Mouse (Mus musculus): Measurements from ENCODE around the gene Dcaf17.

The Dcaf17 gene

GRCm38 (mm10) chr2:71046151-71046550, 9.0 kb upstream of the Dcaf17 start:
- in situ Hi-C loops (cut with MboI; ENCODE audit: low pct_unique_long_range_greater_than_20kb in 1 of 2, low sequenced_read_pairs in 2 of 2, unreplicated experiment in 1 of 2) = loop anchor here (10.0 to 25.0 kb wide), 2 partner anchors 341 to 359 kb away; no protein-coding TSS in a partner anchor

GRCm38 (mm10) chr2:71046751-71047320, 8.3 kb upstream of the Dcaf17 start:
- in situ Hi-C loops (cut with MboI; ENCODE audit: low pct_unique_long_range_greater_than_20kb in 1 of 2, low sequenced_read_pairs in 2 of 2, unreplicated experiment in 1 of 2) = loop anchor here (10.0 to 25.0 kb wide), 2 partner anchors 342 to 360 kb away; no protein-coding TSS in a partner anchor

- in situ Hi-C loops (cut with MboI; ENCODE audit: low pct_unique_long_range_greater_than_20kb in 1 of 2, low sequenced_read_pairs in 2 of 2, unreplicated experiment in 1 of 2) = loop anchor here (10.0 to 25.0 kb wide), 2 partner anchors 344 to 362 kb away; no protein-coding TSS in a partner anchor
These were observed 6.2 kb upstream of the Dcaf17 start for GRCm38 (mm10) chr2:71048896-71049295.

- in situ Hi-C loops (cut with MboI; ENCODE audit: low pct_unique_long_range_greater_than_20kb in 1 of 2, low sequenced_read_pairs in 2 of 2, unreplicated experiment in 1 of 2) = no loop called here
These were observed 4.6 kb upstream of the Dcaf17 start for GRCm38 (mm10) chr2:71050511-71050910.

- in situ Hi-C loops (cut with MboI; ENCODE audit: low pct_unique_long_range_greater_than_20kb in 1 of 2, low sequenced_read_pairs in 2 of 2, unreplicated experiment in 1 of 2) = no loop called here
These were observed 412 bp upstream of the Dcaf17 start for GRCm38 (mm10) chr2:71054716-71055115.

GRCm38 (mm10) chr2:71056115-71056835, 1.1 kb downstream of the Dcaf17 start:
- in situ Hi-C loops (cut with MboI; ENCODE audit: low pct_unique_long_range_greater_than_20kb in 1 of 2, low sequenced_read_pairs in 2 of 2, unreplicated experiment in 1 of 2) = no loop called here

GRCm38 (mm10) chr2:71071601-71072000, 16.5 kb downstream of the Dcaf17 start:
- in situ Hi-C loops (cut with MboI; ENCODE audit: low pct_unique_long_range_greater_than_20kb in 1 of 2, low sequenced_read_pairs in 2 of 2, unreplicated experiment in 1 of 2) = no loop called here

GRCm38 (mm10) chr2:71073330-71073729, 18.2 kb downstream of the Dcaf17 start:
- in situ Hi-C loops (cut with MboI; ENCODE audit: low pct_unique_long_range_greater_than_20kb in 1 of 2, low sequenced_read_pairs in 2 of 2, unreplicated experiment in 1 of 2) = no loop called here

GRCm38 (mm10) chr2:71073828-71074227, 18.7 kb downstream of the Dcaf17 start:
- in situ Hi-C loops (cut with MboI; ENCODE audit: low pct_unique_long_range_greater_than_20kb in 1 of 2, low sequenced_read_pairs in 2 of 2, unreplicated experiment in 1 of 2) = no loop called here

GRCm38 (mm10) chr2:71082416-71082815, 27.3 kb downstream of the Dcaf17 start:
- in situ Hi-C loops (cut with MboI; ENCODE audit: low pct_unique_long_range_greater_than_20kb in 1 of 2, low sequenced_read_pairs in 2 of 2, unreplicated experiment in 1 of 2) = no loop called here

GRCm38 (mm10) chr2:71083454-71084193, 28.5 kb downstream of the Dcaf17 start:
- in situ Hi-C loops (cut with MboI; ENCODE audit: low pct_unique_long_range_greater_than_20kb in 1 of 2, low sequenced_read_pairs in 2 of 2, unreplicated experiment in 1 of 2) = no loop called here

- in situ Hi-C loops (cut with MboI; ENCODE audit: low pct_unique_long_range_greater_than_20kb in 1 of 2, low sequenced_read_pairs in 2 of 2, unreplicated experiment in 1 of 2) = no loop called here
These were observed 34.6 kb downstream of the Dcaf17 start for GRCm38 (mm10) chr2:71089766-71090165.

- in situ Hi-C loops (cut with MboI; ENCODE audit: low pct_unique_long_range_greater_than_20kb in 1 of 2, low sequenced_read_pairs in 2 of 2, unreplicated experiment in 1 of 2) = no loop called here
These were observed 35.7 kb downstream of the Dcaf17 start for GRCm38 (mm10) chr2:71090660-71091445.

GRCm38 (mm10) chr2:71096170-71096569, 41.0 kb downstream of the Dcaf17 start:
- in situ Hi-C loops (cut with MboI; ENCODE audit: low pct_unique_long_range_greater_than_20kb in 1 of 2, low sequenced_read_pairs in 2 of 2, unreplicated experiment in 1 of 2) = no loop called here

- in situ Hi-C loops (cut with MboI; ENCODE audit: low pct_unique_long_range_greater_than_20kb in 1 of 2, low sequenced_read_pairs in 2 of 2, unreplicated experiment in 1 of 2) = no loop called here
These were observed 47.6 kb downstream of the Dcaf17 start for GRCm38 (mm10) chr2:71102621-71103291.

GRCm38 (mm10) chr2:71103292-71103680, 48.2 kb downstream of the Dcaf17 start:
- in situ Hi-C loops (cut with MboI; ENCODE audit: low pct_unique_long_range_greater_than_20kb in 1 of 2, low sequenced_read_pairs in 2 of 2, unreplicated experiment in 1 of 2) = no loop called here

- in situ Hi-C loops (cut with MboI; ENCODE audit: low pct_unique_long_range_greater_than_20kb in 1 of 2, low sequenced_read_pairs in 2 of 2, unreplicated experiment in 1 of 2) = no loop called here
These were observed 49.6 kb downstream of the Dcaf17 start for GRCm38 (mm10) chr2:71104696-71105095.

Data from mouse embryonic stem cell (cell line).